Mouse (Mus musculus) brain, embryonic 14.5 days (tissue): Measurements from ENCODE around the gene Gfy.

Experiments used
- CTCF ChIP-seq: fragments of 200-500 bp; IDR thresholded peaks from 2 replicates; pipeline ENCODE4 v1.5.1; 2012; ENCODE audit warnings: inconsistent platforms, mild to moderate bottlenecking, moderate library complexity, borderline replicate concordance; ENCODE audit not compliant: insufficient read depth, insufficient read length; ENCODE audit errors: extremely low read depth
- POLR2A ChIP-seq: fragments of 200-500 bp; IDR thresholded peaks from 2 replicates; pipeline ENCODE4 v1.6.1; 2012; ENCODE audit warnings: mild to moderate bottlenecking, inconsistent platforms, borderline replicate concordance; ENCODE audit not compliant: poor library complexity, insufficient read depth, insufficient read length, severe bottlenecking; ENCODE audit errors: extremely low read depth

GRCm38 (mm10) chr7:45156206-45156605 lies 23.2 kb downstream of the Gfy start:
- no peak for TF ChIP-seq POLR2A
- TF ChIP-seq CTCF = no peak
